Mouse (Mus musculus): ENCODE measurements around the gene Rassf7.

Gene Rassf7

DNA sequence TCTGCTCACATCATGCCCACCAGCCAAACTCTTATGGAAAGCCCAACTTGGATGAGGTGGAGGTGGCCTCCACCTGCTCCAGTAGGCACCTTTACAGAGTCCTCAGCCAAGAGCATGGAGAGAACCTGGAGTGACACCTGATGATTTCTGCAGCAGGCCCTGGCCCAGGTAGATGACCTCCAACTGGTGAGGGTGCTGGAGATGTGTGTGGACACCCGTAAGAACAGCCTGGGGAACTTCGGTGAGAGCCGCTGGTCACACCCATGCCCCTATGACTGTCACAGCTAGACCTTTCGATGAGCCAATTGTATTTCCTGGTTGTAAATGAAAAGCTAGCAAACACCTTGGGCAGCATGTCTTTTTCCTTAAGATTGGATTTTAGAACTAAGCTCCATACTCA, 17.5 kb upstream of the Rassf7 start:
- DNase-seq = no peak

DNA sequence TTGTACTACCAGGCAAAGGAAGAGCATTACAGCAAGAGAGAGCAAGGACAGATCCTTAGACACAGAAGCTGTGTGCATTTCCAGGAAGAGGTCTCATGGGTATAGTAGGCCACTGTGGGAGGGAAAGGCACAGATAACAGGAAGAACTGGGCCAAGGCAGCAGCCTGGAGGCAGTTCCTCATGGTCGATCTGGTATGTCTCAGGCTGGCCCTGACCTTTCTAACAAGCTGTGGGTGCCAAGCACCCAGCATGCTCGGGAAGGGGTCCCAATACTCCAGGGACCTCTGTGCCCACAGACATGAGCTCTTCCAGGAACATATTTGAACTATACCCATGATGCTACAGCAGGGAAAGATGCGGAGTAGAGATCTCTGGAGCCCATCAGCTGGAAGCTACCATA, 11.1 kb upstream of the Rassf7 start:
- no peak for DNase-seq

DNA sequence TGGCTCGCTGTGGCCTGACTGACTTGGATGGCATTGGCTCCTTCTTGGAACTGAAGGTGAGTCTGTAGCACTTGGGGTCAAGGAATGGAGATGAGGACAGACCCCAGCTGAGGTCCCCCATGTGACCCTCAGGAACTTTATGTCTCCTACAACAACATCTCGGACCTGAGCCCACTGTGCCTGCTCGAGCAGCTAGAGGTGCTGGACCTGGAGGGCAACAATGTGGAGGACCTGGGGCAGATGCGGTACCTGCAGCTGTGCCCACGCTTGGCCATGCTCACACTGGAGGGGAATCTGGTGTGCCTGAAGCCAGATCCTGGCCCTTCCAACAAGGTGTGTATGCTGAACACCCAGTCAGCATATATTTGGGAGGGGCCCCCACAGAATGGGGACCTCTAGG, 10.2 kb upstream of the Rassf7 start:
- DNase-seq = no peak

DNA sequence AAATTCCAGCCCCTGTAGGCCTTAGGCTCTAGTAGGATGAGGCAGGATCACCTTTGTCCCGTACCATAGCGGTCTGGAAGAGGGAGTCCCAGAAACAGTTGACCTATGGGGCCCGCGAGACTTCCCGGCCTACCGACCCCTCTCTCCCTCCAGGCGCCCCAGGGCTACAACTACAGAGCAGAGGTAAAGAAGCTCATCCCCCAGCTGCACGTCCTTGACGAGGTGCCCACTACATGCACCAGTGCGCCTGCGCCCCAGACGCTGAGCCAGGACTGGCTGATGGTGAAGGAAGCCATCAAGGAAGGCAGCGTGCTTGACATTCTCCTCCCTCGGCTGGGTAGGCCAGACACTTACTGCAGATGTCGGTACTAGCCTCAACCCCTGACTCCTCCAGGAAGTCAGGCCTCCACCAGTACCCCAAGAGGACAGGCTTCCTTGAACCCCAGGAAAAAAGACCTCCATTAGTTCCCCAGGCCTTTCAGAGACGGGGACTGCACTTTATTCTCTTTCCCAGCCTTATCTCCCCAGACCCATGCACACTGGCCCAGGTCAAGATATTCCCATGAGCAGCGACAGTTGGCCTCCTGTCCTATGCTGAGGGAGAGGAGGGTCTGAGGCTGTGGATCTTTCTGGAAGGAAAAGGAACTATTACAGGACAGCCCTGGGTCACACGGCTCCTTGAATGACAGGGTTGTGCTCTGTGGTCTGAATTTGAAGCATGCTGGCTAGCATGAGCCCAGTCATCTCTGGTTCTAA, 9.3 kb upstream of the Rassf7 start:
- DNase-seq = no peak

DNA sequence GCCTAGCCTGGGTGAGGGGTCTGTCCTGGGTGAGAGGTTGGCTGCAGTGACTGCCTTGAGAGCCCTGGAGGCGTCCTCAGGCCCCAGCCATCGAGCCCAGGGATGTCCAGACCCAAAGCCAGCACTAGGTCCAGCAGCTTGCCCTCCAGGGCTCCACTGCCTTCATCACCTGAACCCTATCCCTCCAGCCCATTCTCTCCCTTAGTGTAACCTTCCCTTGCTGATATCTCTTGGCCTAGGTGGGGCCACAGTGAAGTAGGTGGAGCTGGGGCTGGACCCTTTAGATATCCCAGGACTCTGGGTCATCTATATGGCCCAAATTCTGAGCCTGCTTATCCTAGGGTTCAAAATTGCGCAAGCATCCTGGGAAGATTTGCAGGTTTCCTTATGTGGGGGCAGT, 6.1 kb upstream of the Rassf7 start:
- DNase-seq = no peak

DNA sequence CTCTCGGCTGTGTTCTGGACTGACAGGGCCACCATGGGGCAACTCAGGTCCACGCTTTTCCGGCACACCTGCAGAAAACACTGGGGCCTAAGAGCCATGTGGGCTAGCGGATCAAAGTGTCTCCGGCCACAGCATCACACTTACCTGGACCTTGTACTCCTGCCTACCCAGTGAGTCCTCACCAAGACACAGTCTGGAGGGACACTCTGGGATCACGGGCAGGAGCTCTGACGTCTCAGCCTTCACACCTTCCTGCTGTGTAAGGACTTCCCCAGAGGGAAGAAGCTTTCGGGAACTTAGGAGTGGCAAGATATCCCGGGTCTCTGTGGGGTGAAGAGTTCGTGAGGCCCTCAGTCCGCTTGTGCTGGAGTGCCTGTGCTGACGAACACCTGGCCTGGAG, 5.5 kb upstream of the Rassf7 start:
- no peak for DNase-seq

DNA sequence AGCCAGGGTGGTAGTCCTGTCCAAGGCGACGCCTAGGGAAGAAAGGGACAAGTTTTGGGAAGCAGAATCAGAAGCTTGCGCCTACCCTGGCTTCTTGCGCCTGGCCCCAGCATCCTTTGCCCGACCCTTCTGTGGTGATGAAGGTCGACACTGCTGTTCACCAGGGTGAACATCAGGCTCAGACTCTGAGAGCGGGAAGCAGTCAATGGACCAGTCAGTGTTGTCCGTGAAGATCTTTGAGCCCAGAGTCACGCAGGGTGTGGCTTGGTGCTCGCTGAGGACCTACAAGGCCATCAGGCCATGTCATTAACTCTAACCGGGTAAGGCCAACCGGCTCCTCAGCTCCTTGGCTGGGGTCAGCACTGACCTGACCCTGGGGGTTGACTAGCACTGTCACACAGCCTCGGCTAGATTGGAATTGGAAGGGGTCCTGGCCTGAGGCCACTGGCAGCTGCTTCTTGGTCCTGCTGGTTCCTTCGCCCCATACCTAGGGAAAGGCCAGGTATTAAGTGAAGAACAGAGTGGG, 5.0 kb upstream of the Rassf7 start:
- no peak for DNase-seq

DNA sequence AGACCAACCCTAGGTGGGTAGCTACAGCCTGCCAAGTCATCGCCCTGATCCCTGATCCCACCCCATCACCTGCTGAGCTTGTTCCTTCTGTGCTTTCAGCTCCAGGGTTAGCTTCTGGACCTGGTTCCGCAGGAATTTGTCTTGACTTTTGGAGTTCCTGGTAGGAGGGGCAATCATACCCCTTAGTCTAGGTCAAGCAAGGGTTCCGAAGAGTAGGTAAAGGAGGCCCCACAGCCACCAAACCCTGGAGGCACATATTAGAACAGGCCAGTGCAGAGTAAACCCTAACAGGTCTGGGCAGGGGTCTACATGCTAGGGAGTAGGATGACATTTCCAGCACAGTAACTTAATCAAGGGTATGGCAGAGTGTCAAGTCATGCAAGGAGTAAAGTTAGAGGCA, 2.5 kb upstream of the Rassf7 start:
- DNase-seq = no peak

DNA sequence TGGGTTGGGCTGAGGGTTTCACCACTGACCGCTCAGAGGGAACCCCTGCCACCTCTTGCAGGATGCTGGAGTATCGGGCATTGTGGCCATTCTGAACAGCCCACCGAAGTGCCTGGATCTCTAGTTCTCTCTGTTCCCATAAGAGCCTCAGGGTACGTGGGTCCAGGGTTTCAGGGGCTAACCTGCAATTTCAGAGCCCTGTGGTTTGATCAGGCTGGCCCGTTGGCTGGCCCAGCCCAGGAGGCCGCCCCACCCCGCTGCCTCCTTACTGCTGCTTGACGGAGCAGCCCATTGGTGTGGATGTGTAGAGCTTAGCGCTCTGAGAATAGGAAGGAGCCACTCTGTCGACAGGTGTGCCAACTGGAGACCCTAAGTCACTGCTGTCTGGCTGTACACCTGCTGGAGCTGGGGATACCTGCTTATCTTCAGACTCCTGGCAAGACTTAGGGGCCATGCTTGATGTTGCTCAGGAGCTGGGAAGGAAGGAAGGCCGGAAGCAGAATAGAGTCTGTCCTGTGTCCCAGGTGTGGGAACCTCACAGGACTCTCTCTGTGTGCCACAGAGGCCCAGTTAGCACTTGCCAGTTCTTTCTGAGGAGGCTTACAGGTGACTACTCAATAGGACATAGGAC, 1.9 kb upstream of the Rassf7 start, which contains the start of gene Lmntd2:
Gene Lmntd2 (minus strand): TSS at position 476 of the 631 bp plus-strand sequence.
- DNase-seq = no peak

DNA sequence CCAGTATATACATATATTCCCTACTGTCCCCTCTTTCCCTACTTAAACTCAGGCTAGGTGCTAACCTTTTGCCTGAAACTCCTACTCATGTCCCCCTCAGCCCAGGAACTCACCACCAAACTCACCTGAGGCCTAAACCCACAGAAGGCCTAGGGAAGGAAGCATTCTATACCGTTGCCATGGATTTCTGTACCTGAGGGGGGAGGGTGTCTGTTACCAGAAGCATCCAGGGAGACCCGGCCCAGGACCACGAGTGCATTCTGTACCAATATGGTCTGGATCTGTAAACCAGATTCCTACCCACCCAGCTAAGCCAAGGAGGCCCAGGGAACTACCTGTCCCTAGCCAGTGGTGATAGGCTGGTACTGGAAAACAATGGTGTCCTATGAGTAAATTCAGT, 1.4 kb upstream of the Rassf7 start:
- DNase-seq = no peak

DNA sequence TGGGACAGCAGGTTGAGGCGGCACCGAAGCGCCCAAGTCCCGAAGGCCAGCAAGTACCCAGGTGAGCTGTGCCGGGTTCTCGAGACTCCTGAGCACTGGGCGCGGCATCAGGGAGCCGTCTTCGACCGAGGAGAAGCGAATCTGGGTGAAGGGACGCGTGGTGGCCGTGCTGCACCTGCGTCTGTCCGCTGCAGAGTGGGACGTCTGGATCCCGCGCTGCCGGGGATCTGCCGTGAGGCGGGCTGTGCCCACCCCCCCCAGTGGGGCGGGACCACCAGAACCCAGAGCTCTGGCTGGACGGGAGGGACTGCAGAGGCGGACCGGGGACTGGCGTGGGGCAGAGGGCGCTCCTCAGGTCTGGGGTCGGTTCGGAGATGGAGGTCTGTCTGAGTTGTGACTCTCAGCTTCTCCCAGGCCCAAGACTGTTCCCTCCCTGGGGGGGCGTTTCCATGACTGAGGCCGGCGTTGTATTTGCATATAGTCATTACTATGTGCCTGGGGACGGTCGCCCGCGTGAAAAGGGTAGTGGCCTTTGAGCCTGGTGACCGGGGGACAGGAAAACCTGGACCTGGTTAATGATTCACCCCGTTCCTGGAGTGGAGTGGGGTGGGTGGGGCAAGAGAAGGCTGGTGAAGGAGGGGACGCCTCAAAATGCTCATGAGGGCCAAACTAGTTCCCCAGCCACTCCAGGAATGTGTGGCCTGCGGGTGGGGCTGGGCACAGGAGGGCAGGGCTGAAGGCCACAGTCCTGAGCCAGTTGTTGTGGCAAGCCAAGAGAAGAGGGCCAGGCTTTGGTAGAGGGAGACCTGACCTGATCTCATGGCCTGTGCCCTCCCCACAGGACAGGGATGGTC, 447 bp downstream of the Rassf7 start:
- DNase-seq = peak; percentile 94 to 96

DNA sequence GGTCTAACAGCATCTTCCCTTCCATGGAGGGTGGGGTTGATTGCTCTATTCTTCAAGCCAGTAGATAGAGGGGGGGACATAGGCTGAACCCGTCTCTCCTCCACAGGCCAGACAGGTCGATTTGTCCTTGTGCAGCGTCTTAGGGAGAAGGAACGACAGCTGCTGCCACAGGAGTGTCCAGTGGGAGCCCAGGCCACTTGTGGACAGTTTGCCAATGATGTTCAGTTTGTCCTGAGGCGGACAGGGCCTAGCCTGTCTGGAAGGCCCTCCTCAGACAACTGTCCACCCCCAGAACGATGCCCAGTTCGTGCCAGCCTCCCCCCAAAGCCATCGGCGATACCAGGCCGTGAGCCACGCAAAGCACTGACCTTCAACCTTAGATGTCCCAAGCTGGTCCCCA, 1.2 kb downstream of the Rassf7 start:
- no peak for DNase-seq

DNA sequence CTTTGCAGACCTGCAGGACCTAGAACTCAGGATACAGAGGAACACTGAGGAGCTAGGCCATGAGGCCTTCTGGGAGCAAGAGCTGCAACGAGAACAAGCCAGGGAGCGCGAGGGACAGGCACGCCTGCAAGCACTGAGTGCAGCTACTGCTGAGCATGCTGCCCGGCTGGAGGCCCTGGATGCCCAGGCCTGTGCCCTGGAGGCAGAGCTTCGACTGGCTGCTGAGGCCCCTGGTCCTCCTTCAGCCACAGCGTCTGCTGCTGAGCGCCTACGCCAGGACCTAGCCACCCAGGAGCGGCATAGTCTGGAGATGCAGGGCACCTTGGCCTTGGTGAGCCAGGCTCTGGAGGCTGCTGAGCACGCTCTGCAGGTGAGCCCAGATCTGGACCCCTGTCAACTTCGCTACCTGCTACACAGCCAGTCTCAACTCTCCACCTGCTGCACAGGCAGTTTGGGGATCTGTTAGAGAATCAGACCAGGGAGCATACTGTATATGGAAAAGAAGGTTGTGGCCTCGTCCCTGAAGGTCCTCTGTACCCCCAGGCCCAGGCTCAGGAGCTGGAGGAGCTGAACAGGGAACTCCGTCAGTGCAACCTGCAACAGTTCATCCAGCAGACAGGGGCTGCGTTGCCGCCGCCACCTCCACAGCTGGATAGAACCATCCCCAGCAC, 1.8 kb downstream of the Rassf7 start:
- no peak for DNase-seq

DNA sequence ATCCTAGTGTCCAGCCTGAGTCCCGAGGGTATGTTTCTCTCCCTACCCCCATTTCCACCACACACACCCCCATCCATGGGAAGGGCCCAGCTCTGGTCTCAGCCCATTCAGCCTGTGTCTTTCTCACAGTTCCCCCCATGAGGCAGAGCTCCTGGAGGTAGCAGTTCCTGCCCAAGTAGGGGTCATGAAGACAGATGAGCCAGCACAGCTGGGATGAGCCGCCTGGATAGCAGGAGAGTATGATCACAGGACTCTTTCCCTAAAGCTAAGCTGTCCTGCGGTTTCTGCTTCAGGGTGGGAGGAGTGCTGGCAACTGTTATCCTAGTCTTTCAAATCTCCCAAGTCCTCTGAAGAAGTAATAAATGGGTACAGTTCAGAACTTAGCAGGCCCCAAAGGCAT, 2.5 kb downstream of the Rassf7 start:
- DNase-seq = no peak

DNA sequence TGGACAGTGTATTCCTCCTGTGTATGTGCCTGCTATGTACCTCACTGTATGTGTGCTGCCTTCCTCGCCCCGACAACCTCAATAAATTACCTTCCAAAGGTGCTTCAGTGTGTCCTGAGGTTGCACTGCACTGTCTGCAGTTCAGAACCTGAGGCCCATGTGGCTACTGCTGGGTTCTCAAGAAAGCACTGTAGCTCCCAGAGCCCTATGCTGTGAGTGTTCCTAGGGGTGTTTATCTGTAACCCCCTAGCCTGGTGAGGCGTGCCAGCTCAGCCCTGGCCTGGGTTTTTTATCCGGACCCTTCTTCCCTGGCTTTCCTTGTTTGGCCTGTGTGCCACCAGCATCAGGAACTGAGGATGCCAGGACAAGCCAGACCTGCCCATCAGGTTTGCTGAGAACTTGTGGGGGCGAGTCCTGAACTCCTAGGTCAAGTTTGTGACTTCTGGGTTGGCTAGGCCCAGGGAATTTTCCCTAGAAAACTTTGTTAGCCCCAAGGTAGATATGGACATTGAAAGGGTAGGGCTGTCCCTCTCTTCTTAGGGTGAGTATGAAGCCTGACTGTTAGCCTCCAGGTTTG, 3.0 kb downstream of the Rassf7 start:
- peak; percentile 43 to 65 for DNase-seq

DNA sequence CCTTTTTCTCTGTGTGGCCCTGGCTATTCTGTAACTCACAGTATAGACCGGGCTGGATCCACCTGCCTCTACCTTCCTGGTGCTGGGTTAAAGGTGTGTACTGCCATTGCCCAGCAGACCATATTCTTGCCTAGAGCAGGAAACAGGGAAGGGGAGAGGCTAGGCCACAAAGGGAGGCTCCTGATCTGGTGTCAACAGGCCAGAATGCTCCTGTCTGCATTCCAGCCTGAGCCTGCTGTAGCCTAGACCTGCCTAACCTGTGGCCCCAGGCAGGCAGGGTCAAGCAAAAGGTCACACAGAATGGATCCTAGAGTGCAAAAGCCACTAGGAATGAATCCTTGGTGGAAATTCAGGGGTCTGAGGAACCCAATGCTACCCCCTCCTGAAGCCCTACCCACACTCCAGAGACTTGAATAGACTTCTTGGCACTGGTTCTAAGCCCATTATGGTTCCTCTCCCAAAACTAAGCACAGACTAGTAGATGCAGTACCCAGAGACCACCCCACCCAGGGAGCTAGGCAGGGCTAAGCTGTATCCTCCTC, 4.0 kb downstream of the Rassf7 start:
- DNase-seq = no peak

DNA sequence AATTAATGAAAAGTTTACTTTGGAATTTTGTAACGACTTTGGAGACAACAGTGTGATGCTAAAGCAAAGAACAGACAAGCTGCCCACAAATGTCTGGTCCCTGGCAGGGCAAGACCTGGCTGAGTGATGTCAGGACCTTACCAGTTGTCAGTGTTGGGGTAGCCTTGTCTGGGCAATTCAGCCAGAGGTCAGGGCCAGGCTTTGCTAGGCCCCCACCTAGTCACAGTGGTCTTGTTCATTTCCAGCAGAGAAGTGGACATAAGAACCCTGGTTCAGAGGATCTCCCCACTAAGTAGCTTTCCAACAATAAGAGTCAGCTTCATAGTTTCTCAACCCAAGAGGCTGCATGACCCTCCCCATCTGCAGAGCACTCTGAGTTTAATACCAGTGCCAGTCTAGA, 4.7 kb downstream of the Rassf7 start:
- no peak for DNase-seq

DNA sequence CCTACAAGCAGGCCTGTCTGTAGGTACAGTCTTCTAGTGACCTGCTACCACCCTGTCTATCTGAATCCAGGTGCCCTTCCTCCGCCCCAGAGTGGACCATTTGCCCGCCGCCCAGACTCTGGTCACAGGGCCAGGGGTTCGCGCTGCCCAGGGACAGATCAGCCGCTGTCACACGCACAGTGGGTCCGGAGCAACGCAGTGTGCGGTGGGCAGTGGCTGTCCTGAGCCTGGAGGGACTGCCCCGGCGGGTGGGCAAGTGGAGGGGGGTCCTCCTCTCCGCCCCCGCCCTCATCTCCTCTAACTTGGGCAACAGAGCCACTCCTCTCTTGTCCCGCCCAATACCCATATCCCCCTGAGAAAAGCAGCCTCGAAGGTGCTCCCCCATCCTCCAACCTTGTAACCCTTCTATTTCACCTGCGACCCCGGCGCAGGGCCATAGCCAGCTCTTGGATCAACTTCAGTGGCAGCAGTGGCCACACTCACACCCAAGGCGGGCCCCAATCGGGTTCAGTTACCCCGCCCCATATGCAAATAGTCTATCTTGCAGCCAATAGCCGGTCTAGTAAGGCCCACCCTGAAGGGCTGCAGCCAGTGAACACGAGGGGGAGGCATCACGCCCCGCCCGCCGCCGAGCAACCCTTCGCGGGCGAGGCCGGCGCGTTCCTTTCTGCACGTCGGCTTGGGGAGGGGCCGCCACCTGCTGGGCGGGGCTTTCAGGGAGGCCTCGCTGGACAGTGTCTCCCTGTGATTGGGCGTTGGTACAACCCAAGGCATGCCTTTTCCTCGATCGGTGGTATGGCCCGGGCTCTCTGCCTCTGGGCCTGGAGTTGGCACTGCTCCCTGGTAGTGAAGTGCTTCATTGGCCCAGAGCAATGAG, 5.8 kb downstream of the Rassf7 start:
- peak; percentile 98 to 99 for DNase-seq

DNA sequence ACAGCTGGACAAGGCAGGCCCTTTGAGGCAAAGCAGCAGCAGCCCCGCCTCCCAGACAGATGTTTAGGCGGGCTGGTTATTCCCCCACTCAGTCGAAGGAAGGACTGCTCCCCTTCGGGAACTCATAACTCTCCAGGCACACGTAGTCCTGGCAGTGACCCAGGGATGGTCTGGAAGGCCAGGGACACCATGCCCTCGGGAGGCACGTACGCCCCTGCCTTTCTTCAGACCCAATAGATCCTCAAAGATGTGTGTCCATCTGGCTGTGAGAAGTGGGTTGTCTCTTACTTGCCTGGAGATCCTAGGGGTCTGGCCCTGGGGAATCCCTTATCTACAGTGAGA, 6.4 kb downstream of the Rassf7 start:
- DNase-seq = no peak

DNA sequence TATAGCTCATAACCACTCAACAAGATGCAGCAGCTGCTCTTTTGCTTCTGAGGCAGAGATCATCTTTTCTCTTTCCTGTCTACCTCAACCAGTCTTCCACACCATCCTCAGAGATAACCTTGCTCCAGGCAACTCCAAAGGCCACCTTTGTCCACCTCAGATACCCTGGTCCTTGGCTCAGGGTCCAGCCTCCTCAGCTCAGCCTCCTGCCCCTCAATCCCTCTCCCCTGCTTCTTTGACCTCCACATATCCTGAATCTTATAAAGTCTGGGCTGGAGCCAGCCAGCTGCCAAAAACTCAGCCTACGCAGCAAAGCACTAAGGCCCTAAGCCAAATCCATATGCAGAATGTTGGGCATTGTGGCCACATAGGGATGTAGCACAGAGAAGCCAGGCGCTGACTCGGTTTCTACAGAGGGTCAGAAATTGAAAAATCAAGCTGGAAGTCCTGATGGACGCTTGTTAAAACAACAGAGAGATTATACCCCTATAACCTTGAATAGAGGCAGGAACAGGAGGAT, 7.1 kb downstream of the Rassf7 start:
- no peak for DNase-seq

DNA sequence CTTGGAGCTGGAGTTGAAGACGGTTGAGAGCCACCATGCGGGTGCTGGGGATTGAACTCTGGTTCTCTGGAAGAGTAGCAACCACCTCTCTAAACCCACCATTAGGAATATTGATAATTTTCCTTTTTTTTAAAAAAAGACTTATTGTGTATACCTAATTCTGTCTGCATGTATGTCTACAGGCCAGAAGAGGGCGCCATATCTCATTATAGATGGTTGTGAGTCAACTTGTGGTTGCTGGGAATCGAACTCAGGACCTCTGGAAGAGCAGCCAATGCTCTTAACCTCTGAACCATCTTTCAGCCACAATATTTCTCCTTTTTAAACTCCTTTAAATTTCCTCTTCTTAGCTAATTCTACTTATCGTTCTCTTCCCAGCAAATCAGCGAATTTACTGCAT, 10.9 kb downstream of the Rassf7 start:
- no peak for DNase-seq
